Mouse (Mus musculus): ENCODE results near the gene Exd1. TPM values are rescaled to one million over a fixed set of nuclear protein-coding genes. Genes with fewer than 3 reads are reported as not detected.
A peak's percentile ranks its signal among the peaks of the same experiment; 100 is the strongest.

The Exd1 gene
- polyA plus RNA-seq, 1 experiment from 2014 or later, result 0.11 TPM

DNA sequence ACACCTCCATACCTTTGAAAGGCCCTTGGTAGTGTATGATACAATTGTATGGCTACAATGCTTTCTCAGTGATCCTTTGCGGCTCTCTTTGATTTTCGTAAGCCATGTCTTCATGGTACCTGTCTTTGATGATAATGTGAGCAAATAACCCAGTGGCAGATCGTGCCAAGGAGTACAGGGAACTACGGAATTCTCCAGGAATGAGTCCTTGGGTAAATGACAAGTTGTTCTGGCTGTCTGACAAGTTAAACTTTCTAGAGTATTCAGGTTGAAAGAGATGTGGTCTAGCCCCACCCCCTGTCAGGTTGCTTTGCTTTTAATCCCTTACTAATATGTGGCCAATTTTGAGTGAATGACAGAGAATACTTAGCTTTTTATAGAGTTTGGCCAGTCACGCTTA is 1.3 kb upstream of the Exd1 start:
- ATAC-seq (replicated peaks; ENCODE audit: extremely low read depth, insufficient read depth, low FRiP score), result no peak
- no peaks in the 10 kb centered on the region for H3K27me3 ChIP-seq (ENCODE audit: control insufficient read depth, insufficient read depth, low read length)
- peak overlapping the region; percentile 86 for H3K4me2 ChIP-seq (ENCODE audit: low read depth, low read length)
- peaks cover 12% of the 10 kb centered on the region for H3K4me1 ChIP-seq (ENCODE audit: control insufficient read depth, insufficient read depth, low read length)
- 59% methylated on average over 5 of the region's 5 CpGs for WGBS
- no peak overlapping the region for H3K9ac ChIP-seq (ENCODE audit: low read length)
- no peaks in the 10 kb centered on the region for H3K9me3 ChIP-seq (replicated peaks; ENCODE audit: control insufficient read depth, low read length)
- no peaks in the 10 kb centered on the region for H3K36me3 ChIP-seq (ENCODE audit: control insufficient read depth, insufficient read depth)
- H3K27ac ChIP-seq (ENCODE audit: low read length), result no peak overlapping the region
- peak overlapping the region; percentile 94 for H3K4me3 ChIP-seq (ENCODE audit: low read length)

GRCm38 (mm10) chr2:119548371-119548660 is 889 bp upstream of the Exd1 start:
- H3K4me1 ChIP-seq (ENCODE audit: control insufficient read depth, insufficient read depth, low read length), result peaks cover 12% of the 10 kb centered on the region
- peak overlapping the region; percentile 94 for H3K4me3 ChIP-seq (ENCODE audit: low read length)
- H3K4me2 ChIP-seq (ENCODE audit: low read depth, low read length), result peak overlapping the region; percentile 86
- H3K36me3 ChIP-seq (ENCODE audit: control insufficient read depth, insufficient read depth), result no peaks in the 10 kb centered on the region
- no peaks in the 10 kb centered on the region for H3K27me3 ChIP-seq (ENCODE audit: control insufficient read depth, insufficient read depth, low read length)
- no peaks in the 10 kb centered on the region for H3K9me3 ChIP-seq (replicated peaks; ENCODE audit: control insufficient read depth, low read length)
- peak overlapping the region; percentile 83 for H3K9ac ChIP-seq (ENCODE audit: low read length)
- WGBS, result 8% methylated on average over 3 of the region's 3 CpGs
- peak overlapping the region; percentile 81 for H3K27ac ChIP-seq (ENCODE audit: low read length)
- no peak for ATAC-seq (replicated peaks; ENCODE audit: extremely low read depth, insufficient read depth, low FRiP score)

DNA sequence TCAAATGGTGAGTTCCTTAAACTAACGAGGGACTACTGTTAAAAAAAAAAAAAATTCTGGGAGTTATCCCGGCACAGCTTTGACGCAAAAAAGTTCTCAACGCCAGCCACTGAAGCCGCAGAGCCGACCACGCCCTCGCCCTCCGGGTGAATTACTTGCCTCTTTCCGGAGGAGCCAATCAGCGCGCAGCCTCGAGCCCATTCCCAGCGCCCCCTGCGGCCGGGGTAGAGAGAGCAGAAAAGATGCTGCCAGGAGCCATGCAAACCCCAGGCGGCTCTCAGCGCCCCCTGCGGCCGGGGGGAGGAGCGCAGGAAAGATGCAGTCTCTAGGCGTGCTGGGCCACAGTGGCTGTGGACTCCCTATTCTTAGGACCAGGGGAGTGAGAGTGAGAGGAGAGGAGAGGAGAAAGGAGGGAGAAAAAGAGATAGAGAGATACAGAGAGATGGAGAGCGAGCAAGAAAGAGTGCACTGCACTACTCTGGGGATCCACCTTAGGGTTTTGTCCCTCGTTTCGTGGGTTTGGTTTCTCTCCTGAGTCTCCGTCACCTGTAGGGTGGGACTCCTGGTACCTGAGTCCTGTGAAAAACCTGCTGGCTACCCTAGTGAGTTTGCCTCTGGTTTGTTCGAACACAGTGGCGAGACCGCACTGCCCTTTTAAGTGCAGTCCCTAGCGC is 442 bp downstream of the Exd1 start:
- peak; percentile 71 for ATAC-seq (replicated peaks; ENCODE audit: extremely low read depth, insufficient read depth, low FRiP score)
- peak overlapping the region; percentile 60 for H3K9ac ChIP-seq (ENCODE audit: low read length)

DNA sequence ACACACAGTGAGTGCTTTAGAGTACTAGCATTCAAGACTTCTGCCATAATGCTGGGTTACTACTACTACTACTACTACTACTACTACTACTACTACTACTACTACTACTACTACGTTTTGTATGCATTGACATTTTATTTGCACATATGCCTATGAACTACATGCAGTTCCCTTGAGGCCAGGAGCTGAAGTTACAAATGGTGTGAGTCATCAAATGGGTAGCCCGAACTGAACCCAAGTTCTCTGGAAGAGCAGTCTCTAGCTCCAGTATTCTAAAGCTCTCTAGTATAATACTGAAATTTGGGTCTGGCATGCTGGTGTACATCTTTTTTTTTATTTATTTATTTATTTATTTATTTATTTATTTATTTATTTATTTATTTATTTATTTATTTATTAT is 3.8 kb downstream of the Exd1 start:
- Histone ChIP-seq H3K4me1 (ENCODE audit: control insufficient read depth, insufficient read depth, low read length) (peaks cover 6% of the 10 kb centered on the region), H3K9me3 (replicated peaks; ENCODE audit: control insufficient read depth, low read length) (no peaks in the 10 kb centered on the region)
- WGBS, result 60% methylated on average over 2 of the region's 2 CpGs

More for the DNA sequence above, 442 bp downstream of the Exd1 start:
- WGBS, result under 1% methylated on average over 30 of the region's 30 CpGs
- Histone ChIP-seq H3K9me3 (replicated peaks; ENCODE audit: control insufficient read depth, low read length) (no peaks in the 10 kb centered on the region), H3K4me2 (ENCODE audit: low read depth, low read length) (peak overlapping the region; percentile 82), H3K4me1 (ENCODE audit: control insufficient read depth, insufficient read depth, low read length) (peaks cover 12% of the 10 kb centered on the region), H3K27me3 (ENCODE audit: control insufficient read depth, insufficient read depth, low read length) (no peaks in the 10 kb centered on the region), H3K27ac (ENCODE audit: low read length) (peak overlapping the region; percentile 68), H3K4me3 (ENCODE audit: low read length) (peak overlapping the region; percentile 94), H3K36me3 (ENCODE audit: control insufficient read depth, insufficient read depth) (no peaks in the 10 kb centered on the region)

GRCm38 (mm10) chr2:119542106-119542505 is 5.3 kb downstream of the Exd1 start:
- no peak for ATAC-seq (replicated peaks; ENCODE audit: extremely low read depth, insufficient read depth, low FRiP score)
- 21% methylated on average over 1 of the region's 1 CpGs for WGBS

More for the DNA sequence above, 3.8 kb downstream of the Exd1 start:
- Histone ChIP-seq H3K27me3 (ENCODE audit: control insufficient read depth, insufficient read depth, low read length) (no peaks in the 10 kb centered on the region), H3K4me2 (ENCODE audit: low read depth, low read length) (no peak overlapping the region), H3K9ac (ENCODE audit: low read length) (no peak overlapping the region), H3K36me3 (ENCODE audit: control insufficient read depth, insufficient read depth) (no peaks in the 10 kb centered on the region), H3K27ac (ENCODE audit: low read length) (no peak overlapping the region), H3K4me3 (ENCODE audit: low read length) (no peak overlapping the region)
- ATAC-seq (replicated peaks; ENCODE audit: extremely low read depth, insufficient read depth, low FRiP score), result no peak

DNA sequence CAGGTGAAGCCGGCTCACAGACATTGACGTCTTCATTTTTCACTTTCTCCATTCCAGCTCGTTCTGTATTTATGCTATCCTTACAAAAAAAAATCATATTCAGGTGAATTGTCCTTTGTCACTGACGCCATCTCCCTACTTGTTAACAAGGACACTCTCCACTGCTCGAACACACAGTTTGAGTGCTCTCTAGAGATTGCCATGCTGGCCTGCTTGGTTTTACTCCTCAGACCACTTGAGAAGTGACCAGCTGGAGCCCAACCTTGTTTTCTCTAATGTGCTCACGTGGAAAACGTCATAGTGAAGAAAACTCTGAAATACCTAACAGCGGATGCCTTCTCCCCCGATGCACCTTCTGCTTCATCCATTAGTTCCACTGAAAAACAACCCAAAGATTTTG is 8.6 kb downstream of the Exd1 start:
- H3K9me3 ChIP-seq (replicated peaks; ENCODE audit: control insufficient read depth, low read length), result no peaks in the 10 kb centered on the region
- no peak for ATAC-seq (replicated peaks; ENCODE audit: extremely low read depth, insufficient read depth, low FRiP score)
- H3K9ac ChIP-seq (ENCODE audit: low read length), result no peak overlapping the region
- no peaks in the 10 kb centered on the region for H3K36me3 ChIP-seq (ENCODE audit: control insufficient read depth, insufficient read depth)
- no peaks in the 10 kb centered on the region for H3K4me1 ChIP-seq (ENCODE audit: control insufficient read depth, insufficient read depth, low read length)
- no peak overlapping the region for H3K4me3 ChIP-seq (ENCODE audit: low read length)
- H3K27ac ChIP-seq (ENCODE audit: low read length), result no peak overlapping the region
- H3K27me3 ChIP-seq (ENCODE audit: control insufficient read depth, insufficient read depth, low read length), result no peaks in the 10 kb centered on the region
- 63% methylated on average over 9 of the region's 9 CpGs for WGBS
- H3K4me2 ChIP-seq (ENCODE audit: low read depth, low read length), result no peak overlapping the region

More at GRCm38 (mm10) chr2:119542106-119542505, 5.3 kb downstream of the Exd1 start:
- no peaks in the 10 kb centered on the region for H3K9me3 ChIP-seq (replicated peaks; ENCODE audit: control insufficient read depth, low read length)
- H3K4me3 ChIP-seq (ENCODE audit: low read length), result no peak overlapping the region
- H3K36me3 ChIP-seq (ENCODE audit: control insufficient read depth, insufficient read depth), result no peaks in the 10 kb centered on the region
- no peaks in the 10 kb centered on the region for H3K4me1 ChIP-seq (ENCODE audit: control insufficient read depth, insufficient read depth, low read length)
- no peak overlapping the region for H3K4me2 ChIP-seq (ENCODE audit: low read depth, low read length)
- H3K27me3 ChIP-seq (ENCODE audit: control insufficient read depth, insufficient read depth, low read length), result no peaks in the 10 kb centered on the region
- no peak overlapping the region for H3K9ac ChIP-seq (ENCODE audit: low read length)
- H3K27ac ChIP-seq (ENCODE audit: low read length), result no peak overlapping the region

DNA sequence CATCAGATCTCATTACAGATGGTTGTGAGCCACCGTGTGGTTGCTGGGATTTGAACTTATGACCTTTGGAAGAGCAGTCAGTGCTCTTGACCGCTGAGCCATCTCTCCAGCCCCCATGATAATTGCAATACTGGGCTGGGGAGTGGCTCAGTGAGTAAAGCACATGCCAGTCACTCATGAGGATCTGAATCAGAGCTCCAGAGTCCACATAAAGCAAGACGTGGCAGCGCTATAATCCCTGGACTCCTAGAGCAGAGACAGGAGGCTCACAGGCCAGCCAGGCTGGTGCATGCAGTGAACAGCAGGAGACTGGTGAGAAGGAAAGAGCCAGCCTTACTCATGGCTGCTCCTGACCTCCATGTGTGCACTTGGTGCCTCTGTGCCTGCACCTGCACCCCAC is 22.0 kb downstream of the Exd1 start:
- no peak overlapping the region for H3K9ac ChIP-seq (ENCODE audit: low read length)
- H3K4me1 ChIP-seq (ENCODE audit: control insufficient read depth, insufficient read depth, low read length), result no peaks in the 10 kb centered on the region
- no peaks in the 10 kb centered on the region for H3K36me3 ChIP-seq (ENCODE audit: control insufficient read depth, insufficient read depth)
- 59% methylated on average over 4 of the region's 4 CpGs for WGBS
- H3K27ac ChIP-seq (ENCODE audit: low read length), result no peak overlapping the region
- no peak overlapping the region for H3K4me3 ChIP-seq (ENCODE audit: low read length)
- ATAC-seq (replicated peaks; ENCODE audit: extremely low read depth, insufficient read depth, low FRiP score), result no peak
- no peaks in the 10 kb centered on the region for H3K27me3 ChIP-seq (ENCODE audit: control insufficient read depth, insufficient read depth, low read length)
- H3K4me2 ChIP-seq (ENCODE audit: low read depth, low read length), result no peak overlapping the region
- no peaks in the 10 kb centered on the region for H3K9me3 ChIP-seq (replicated peaks; ENCODE audit: control insufficient read depth, low read length)

- H3K27me3 ChIP-seq (ENCODE audit: control insufficient read depth, insufficient read depth, low read length), result no peaks in the 10 kb centered on the region
- H3K4me1 ChIP-seq (ENCODE audit: control insufficient read depth, insufficient read depth, low read length), result no peaks in the 10 kb centered on the region
- H3K4me3 ChIP-seq (ENCODE audit: low read length), result no peak overlapping the region
- no peak for ATAC-seq (replicated peaks; ENCODE audit: extremely low read depth, insufficient read depth, low FRiP score)
- WGBS, result 79% methylated on average over 4 of the region's 4 CpGs
- H3K9ac ChIP-seq (ENCODE audit: low read length), result no peak overlapping the region
- no peaks in the 10 kb centered on the region for H3K9me3 ChIP-seq (replicated peaks; ENCODE audit: control insufficient read depth, low read length)
- no peaks in the 10 kb centered on the region for H3K36me3 ChIP-seq (ENCODE audit: control insufficient read depth, insufficient read depth)
- H3K4me2 ChIP-seq (ENCODE audit: low read depth, low read length), result no peak overlapping the region
- H3K27ac ChIP-seq (ENCODE audit: low read length), result no peak overlapping the region
Observed at GRCm38 (mm10) chr2:119523836-119524235, 23.6 kb downstream of the Exd1 start.

GRCm38 (mm10) chr2:119520550-119520949 is 26.9 kb downstream of the Exd1 start:
- Histone ChIP-seq H3K4me1 (ENCODE audit: control insufficient read depth, insufficient read depth, low read length) (no peaks in the 10 kb centered on the region), H3K9ac (ENCODE audit: low read length) (no peak overlapping the region), H3K4me3 (ENCODE audit: low read length) (no peak overlapping the region), H3K27me3 (ENCODE audit: control insufficient read depth, insufficient read depth, low read length) (no peaks in the 10 kb centered on the region), H3K36me3 (ENCODE audit: control insufficient read depth, insufficient read depth) (no peaks in the 10 kb centered on the region), H3K9me3 (replicated peaks; ENCODE audit: control insufficient read depth, low read length) (no peaks in the 10 kb centered on the region), H3K4me2 (ENCODE audit: low read depth, low read length) (no peak overlapping the region), H3K27ac (ENCODE audit: low read length) (no peak overlapping the region)
- WGBS, result 68% methylated on average over 7 of the region's 7 CpGs
- no peak for ATAC-seq (replicated peaks; ENCODE audit: extremely low read depth, insufficient read depth, low FRiP score)

All from heart, embryonic 16.5 days (tissue).